Mouse (Mus musculus) frontal cortex, adult (tissue): Measurements from ENCODE around the gene Nos1ap.

ENCODE experiments used
- ATAC-seq: cut with Nextera tagmentation; 2 replicates; pipeline ENCODE4 v1.9.2; 2017; ENCODE audit warnings: mild to moderate bottlenecking, moderate library complexity, mixed read lengths; ENCODE audit not compliant: low TSS enrichment

Gene Nos1ap

GRCm38 (mm10) chr1:170546297-170546696 is 43.4 kb downstream of the Nos1ap start:
- no peak for ATAC-seq

GRCm38 (mm10) chr1:170545286-170545685 is 44.4 kb downstream of the Nos1ap start:
- no peak for ATAC-seq

- ATAC-seq = no peak
These were observed 50.2 kb downstream of the Nos1ap start for GRCm38 (mm10) chr1:170539507-170539906.

- ATAC-seq = peak; percentile 66
These were observed 51.1 kb downstream of the Nos1ap start for GRCm38 (mm10) chr1:170538481-170539061.

GRCm38 (mm10) chr1:170536344-170536743 is 53.3 kb downstream of the Nos1ap start:
- ATAC-seq = no peak

- no peak for ATAC-seq
These were observed 54.4 kb downstream of the Nos1ap start for GRCm38 (mm10) chr1:170535221-170535620.

- no peak for ATAC-seq
These were observed 58.4 kb downstream of the Nos1ap start for GRCm38 (mm10) chr1:170531286-170531685.

- no peak for ATAC-seq
These were observed 59.2 kb downstream of the Nos1ap start for GRCm38 (mm10) chr1:170530456-170530855.

GRCm38 (mm10) chr1:170522891-170523290 is 66.8 kb downstream of the Nos1ap start:
- ATAC-seq = no peak

GRCm38 (mm10) chr1:170521520-170522205 is 68.0 kb downstream of the Nos1ap start:
- ATAC-seq = no peak

GRCm38 (mm10) chr1:170520206-170520605 is 69.5 kb downstream of the Nos1ap start:
- ATAC-seq = no peak

- ATAC-seq = peak; percentile 50
These were observed 70.0 kb downstream of the Nos1ap start for GRCm38 (mm10) chr1:170519631-170520030.

- ATAC-seq = no peak
These were observed 73.5 kb downstream of the Nos1ap start for GRCm38 (mm10) chr1:170516182-170516581.

- ATAC-seq = no peak
These were observed 74.2 kb downstream of the Nos1ap start for GRCm38 (mm10) chr1:170515455-170515854.

GRCm38 (mm10) chr1:170514226-170514625 is 75.4 kb downstream of the Nos1ap start:
- ATAC-seq = no peak

GRCm38 (mm10) chr1:170512429-170513097 is 77.1 kb downstream of the Nos1ap start:
- peak; percentile 28; the same call in 1 of the 2 replicates for ATAC-seq

GRCm38 (mm10) chr1:170510595-170511240 is 78.9 kb downstream of the Nos1ap start:
- no peak for ATAC-seq

GRCm38 (mm10) chr1:170506309-170506708 is 83.4 kb downstream of the Nos1ap start:
- ATAC-seq = peak; percentile 82

- ATAC-seq = no peak
These were observed 84.6 kb downstream of the Nos1ap start for GRCm38 (mm10) chr1:170505107-170505506.

GRCm38 (mm10) chr1:170504378-170504777 is 85.3 kb downstream of the Nos1ap start:
- peak; percentile 22; the same call in 1 of the 2 replicates for ATAC-seq

GRCm38 (mm10) chr1:170503277-170503739 is 86.4 kb downstream of the Nos1ap start:
- ATAC-seq = no peak
